Mouse (Mus musculus): Measurements from ENCODE around the gene Nop16. TPM values are rescaled to one million over a fixed set of nuclear protein-coding genes. Genes with fewer than 3 reads are reported as not detected.

Nop16 gene
- total and polyA plus RNA-seq, 3 experiments, result 65.1 to 76.0 (median 65.7) TPM

GRCm38 (mm10) chr13:54591776-54592356 is 2.0 kb upstream of the Nop16 start:
- Histone ChIP-seq H3K36me3 (replicated peaks) (peaks cover 70% of the 10 kb centered on the region), H3K4me3 (ENCODE audit: low read depth, low read length) (no peak overlapping the region; the same call in 1 of the 2 replicates)
- DNase-seq (ENCODE audit: low spot score), result no peak

GRCm38 (mm10) chr13:54589414-54589995 is 385 bp downstream of the Nop16 start:
- TF ChIP-seq CTCF (IDR thresholded peaks at IDR 0.05; ENCODE audit: low read depth, low read length) (no peak), TAL1 (conservative IDR thresholded peaks at IDR 0.05; ENCODE audit: low read depth, low read length) (no peak), GATA2 (IDR thresholded peaks at IDR 0.05; ENCODE audit: borderline replicate concordance, low read depth, low read length) (no peak), POLR2AphosphoS5 (IDR thresholded peaks at IDR 0.05; ENCODE audit: insufficient replicate concordance, low read depth, low read length) (no peak), GATA1 (IDR thresholded peaks at IDR 0.05; ENCODE audit: borderline replicate concordance, low read length) (no peak)
- DNase-seq (ENCODE audit: low spot score) (no peak), ATAC-seq (ENCODE audit: extremely low read depth, insufficient number of reproducible peaks, low FRiP score, poor library complexity, severe bottlenecking) (no peak)
- Histone ChIP-seq H3K36me3 (replicated peaks) (peaks cover 69% of the 10 kb centered on the region), H3K9me3 (replicated peaks) (no peaks in the 10 kb centered on the region), H3K4me3 (ENCODE audit: low read depth, low read length) (peak overlapping the region; percentile 96), H3K27me3 (ENCODE audit: insufficient read depth, low read length) (no peaks in the 10 kb centered on the region), H3K4me1 (ENCODE audit: insufficient read depth, low read depth, low read length) (peaks cover 35% of the 10 kb centered on the region)

More at GRCm38 (mm10) chr13:54591776-54592356, 2.0 kb upstream of the Nop16 start:
- Histone ChIP-seq H3K4me1 (ENCODE audit: insufficient read depth, low read depth, low read length) (peaks cover 43% of the 10 kb centered on the region), H3K27me3 (ENCODE audit: insufficient read depth, low read length) (no peaks in the 10 kb centered on the region), H3K9me3 (replicated peaks) (no peaks in the 10 kb centered on the region)
- ATAC-seq (ENCODE audit: extremely low read depth, insufficient number of reproducible peaks, low FRiP score, poor library complexity, severe bottlenecking), result no peak
- no peak for TF ChIP-seq POLR2AphosphoS5 (IDR thresholded peaks at IDR 0.05; ENCODE audit: insufficient replicate concordance, low read depth, low read length)
- no peak for TF ChIP-seq GATA1 (IDR thresholded peaks at IDR 0.05; ENCODE audit: borderline replicate concordance, low read length)
- no peak for TF ChIP-seq CTCF (IDR thresholded peaks at IDR 0.05; ENCODE audit: low read depth, low read length)
- TF ChIP-seq TAL1 (conservative IDR thresholded peaks at IDR 0.05; ENCODE audit: low read depth, low read length), result no peak
- no peak for TF ChIP-seq GATA2 (IDR thresholded peaks at IDR 0.05; ENCODE audit: borderline replicate concordance, low read depth, low read length)

DNA sequence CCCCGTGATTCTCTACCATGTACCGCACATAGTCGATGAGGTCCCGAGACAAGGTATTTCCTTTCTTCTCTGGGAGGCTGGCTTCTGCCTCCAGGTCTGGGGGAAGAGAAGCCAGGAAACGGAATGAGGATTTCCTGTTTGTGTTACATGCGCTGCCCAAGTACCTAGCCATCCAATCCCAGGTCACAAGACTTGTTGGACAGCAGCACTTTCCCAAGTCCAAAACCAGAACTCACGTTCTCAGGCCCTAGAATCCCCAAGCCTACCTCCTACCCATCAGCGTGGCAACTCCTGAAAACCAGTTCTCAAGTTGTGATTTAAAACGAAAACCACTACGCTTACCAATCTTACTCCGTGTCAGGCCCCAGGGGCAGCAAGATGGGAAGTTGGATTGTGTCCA is 4.1 kb downstream of the Nop16 start:
- DNase-seq (ENCODE audit: low spot score), result no peak
- ATAC-seq (ENCODE audit: extremely low read depth, insufficient number of reproducible peaks, low FRiP score, poor library complexity, severe bottlenecking), result no peak
- TF ChIP-seq POLR2AphosphoS5 (IDR thresholded peaks at IDR 0.05; ENCODE audit: insufficient replicate concordance, low read depth, low read length) (no peak), GATA2 (IDR thresholded peaks at IDR 0.05; ENCODE audit: borderline replicate concordance, low read depth, low read length) (no peak), TAL1 (conservative IDR thresholded peaks at IDR 0.05; ENCODE audit: low read depth, low read length) (no peak), GATA1 (IDR thresholded peaks at IDR 0.05; ENCODE audit: borderline replicate concordance, low read length) (no peak), CTCF (IDR thresholded peaks at IDR 0.05; ENCODE audit: low read depth, low read length) (no peak)
- no peak overlapping the region for H3K4me3 ChIP-seq (ENCODE audit: low read depth, low read length)
- peaks cover 22% of the 10 kb centered on the region for H3K4me1 ChIP-seq (ENCODE audit: insufficient read depth, low read depth, low read length)
- no peaks in the 10 kb centered on the region for H3K9me3 ChIP-seq (replicated peaks)
- H3K27me3 ChIP-seq (ENCODE audit: insufficient read depth, low read length), result no peaks in the 10 kb centered on the region
- peaks cover 78% of the 10 kb centered on the region for H3K36me3 ChIP-seq (replicated peaks)

- no peak for DNase-seq (ENCODE audit: low spot score)
- Histone ChIP-seq H3K4me3 (ENCODE audit: low read depth, low read length) (no peak overlapping the region), H3K36me3 (replicated peaks) (peaks cover 98% of the 10 kb centered on the region), H3K27me3 (ENCODE audit: insufficient read depth, low read length) (no peaks in the 10 kb centered on the region), H3K9me3 (replicated peaks) (no peaks in the 10 kb centered on the region), H3K4me1 (ENCODE audit: insufficient read depth, low read depth, low read length) (peaks cover 18% of the 10 kb centered on the region)
- TF ChIP-seq POLR2AphosphoS5 (IDR thresholded peaks at IDR 0.05; ENCODE audit: insufficient replicate concordance, low read depth, low read length) (no peak), GATA2 (IDR thresholded peaks at IDR 0.05; ENCODE audit: borderline replicate concordance, low read depth, low read length) (no peak), GATA1 (IDR thresholded peaks at IDR 0.05; ENCODE audit: borderline replicate concordance, low read length) (no peak), TAL1 (conservative IDR thresholded peaks at IDR 0.05; ENCODE audit: low read depth, low read length) (no peak), CTCF (IDR thresholded peaks at IDR 0.05; ENCODE audit: low read depth, low read length) (no peak)
- no peak for ATAC-seq (ENCODE audit: extremely low read depth, insufficient number of reproducible peaks, low FRiP score, poor library complexity, severe bottlenecking)
These were observed 7.0 kb downstream of the Nop16 start for GRCm38 (mm10) chr13:54582860-54583259.

DNA sequence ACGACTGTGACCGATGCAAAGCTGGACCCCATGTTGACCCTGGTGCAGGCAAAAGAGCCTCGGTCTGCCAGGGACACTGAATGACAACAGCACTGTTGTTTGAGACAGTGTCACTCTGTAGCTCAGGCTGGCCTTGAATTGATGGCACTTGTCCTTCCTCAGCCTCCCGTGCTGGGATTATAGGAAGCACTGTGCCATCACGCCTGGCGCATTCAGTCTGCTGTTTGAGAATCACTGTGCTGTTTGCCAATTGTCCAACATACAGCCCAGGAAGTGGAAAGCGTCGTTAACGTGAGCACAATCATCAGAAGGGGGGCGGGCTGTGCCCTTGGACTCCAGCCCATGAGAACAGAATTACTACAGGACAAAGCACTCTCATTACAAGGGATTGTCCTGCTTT is 7.8 kb downstream of the Nop16 start:
- Histone ChIP-seq H3K4me3 (ENCODE audit: low read depth, low read length) (no peak overlapping the region), H3K27me3 (ENCODE audit: insufficient read depth, low read length) (no peaks in the 10 kb centered on the region), H3K4me1 (ENCODE audit: insufficient read depth, low read depth, low read length) (peaks cover 21% of the 10 kb centered on the region), H3K36me3 (replicated peaks) (peaks cover 98% of the 10 kb centered on the region), H3K9me3 (replicated peaks) (no peaks in the 10 kb centered on the region)
- DNase-seq (ENCODE audit: low spot score), result no peak
- no peak for ATAC-seq (ENCODE audit: extremely low read depth, insufficient number of reproducible peaks, low FRiP score, poor library complexity, severe bottlenecking)
- TF ChIP-seq TAL1 (conservative IDR thresholded peaks at IDR 0.05; ENCODE audit: low read depth, low read length), result no peak
- TF ChIP-seq GATA2 (IDR thresholded peaks at IDR 0.05; ENCODE audit: borderline replicate concordance, low read depth, low read length), result no peak
- TF ChIP-seq POLR2AphosphoS5 (IDR thresholded peaks at IDR 0.05; ENCODE audit: insufficient replicate concordance, low read depth, low read length), result no peak
- TF ChIP-seq CTCF (IDR thresholded peaks at IDR 0.05; ENCODE audit: low read depth, low read length), result no peak
- TF ChIP-seq GATA1 (IDR thresholded peaks at IDR 0.05; ENCODE audit: borderline replicate concordance, low read length), result no peak

DNA sequence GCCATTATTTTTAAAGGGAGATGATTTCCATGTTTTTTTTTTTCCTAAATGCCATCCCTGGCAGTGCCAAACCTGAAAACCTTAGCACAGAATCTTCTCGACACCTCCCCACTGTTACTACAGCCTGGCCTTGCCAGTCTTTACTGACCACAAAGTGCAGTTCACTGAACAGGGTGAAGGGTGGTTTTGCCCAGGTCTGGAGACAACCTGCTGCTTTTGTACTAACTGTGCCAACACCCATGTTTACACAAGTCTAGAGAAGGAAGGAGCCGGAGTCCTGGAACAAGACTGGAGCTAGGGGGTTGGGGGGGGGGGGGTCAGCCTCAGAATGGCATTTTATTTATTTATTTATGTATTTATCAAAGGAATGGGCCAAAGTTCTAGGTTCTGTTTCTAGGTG is 8.5 kb downstream of the Nop16 start:
- Histone ChIP-seq H3K9me3 (replicated peaks) (no peaks in the 10 kb centered on the region), H3K4me3 (ENCODE audit: low read depth, low read length) (no peak overlapping the region), H3K4me1 (ENCODE audit: insufficient read depth, low read depth, low read length) (peaks cover 19% of the 10 kb centered on the region), H3K27me3 (ENCODE audit: insufficient read depth, low read length) (no peaks in the 10 kb centered on the region), H3K36me3 (replicated peaks) (peaks cover 99% of the 10 kb centered on the region)
- TF ChIP-seq POLR2AphosphoS5 (IDR thresholded peaks at IDR 0.05; ENCODE audit: insufficient replicate concordance, low read depth, low read length), result no peak
- TF ChIP-seq GATA2 (IDR thresholded peaks at IDR 0.05; ENCODE audit: borderline replicate concordance, low read depth, low read length), result no peak
- TF ChIP-seq GATA1 (IDR thresholded peaks at IDR 0.05; ENCODE audit: borderline replicate concordance, low read length), result no peak
- no peak for TF ChIP-seq TAL1 (conservative IDR thresholded peaks at IDR 0.05; ENCODE audit: low read depth, low read length)
- TF ChIP-seq CTCF (IDR thresholded peaks at IDR 0.05; ENCODE audit: low read depth, low read length), result no peak
- DNase-seq (ENCODE audit: low spot score) (no peak), ATAC-seq (ENCODE audit: extremely low read depth, insufficient number of reproducible peaks, low FRiP score, poor library complexity, severe bottlenecking) (no peak)

All from G1E (cell line).